1 mouse cellular context compared by ENCODE assay signal in the genomic region with DNA sequence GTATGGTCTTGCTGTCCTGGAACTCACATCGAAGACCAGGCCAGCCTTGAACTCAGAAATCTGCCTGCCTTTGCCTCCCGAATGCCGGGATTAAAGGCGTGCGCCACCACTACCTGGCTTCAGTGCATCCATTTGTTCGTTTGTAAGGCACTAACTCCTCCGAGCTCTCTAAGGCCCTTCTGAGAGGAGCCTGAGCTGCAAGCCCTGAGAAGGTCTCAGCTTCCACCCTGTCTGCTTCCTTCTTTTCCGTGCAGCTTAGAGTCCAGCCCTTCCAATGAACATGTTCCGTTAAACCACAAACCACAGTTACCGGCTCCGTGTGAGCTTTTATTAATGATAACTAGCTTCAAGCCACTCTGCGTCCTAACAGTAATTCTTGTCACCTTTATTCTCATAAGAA.
TF ChIP-seq lines count a peak whose summit lies in the region.

No protein-coding gene starts in this region.

TF ChIP-seq in MEL, 35 proteins besides CTCF, POLR2A, EP300 and RAD21 (continued from another document):
- TF ChIP-seq BHLHE40 (IDR thresholded peaks at IDR 0.05; ENCODE audit: borderline replicate concordance, low read depth, low read length): peak; percentile 54; the same call in 1 of the 2 replicates
